Mouse (Mus musculus) layer of hippocampus, postnatal 25 days (tissue): ENCODE measurements around the gene Pbx2. TPM values are rescaled to one million over a fixed set of nuclear protein-coding genes. Genes with fewer than 3 reads are reported as not detected.

Experiments
- DNase-seq, 2 experiments: peaks; one replicate each; pipeline ENCODE4 v3.0.0; 2022; ENCODE audit warnings: mixed read lengths in 2 of 2, low spot score in 1 of 2; ENCODE audit errors: extremely low spot score in 1 of 2
- total RNA-seq, 2 experiments: library from RNA; stranded (reverse); gene quantifications; 2 replicates each; pipeline ENCODE4 v1.2.3; 2021

Pbx2 gene
- total RNA-seq, 2 experiments from 2014 or later: 55.8 to 61.5 TPM

- DNase-seq: no peak
These were observed 37.0 kb downstream of the Pbx2 start, which contains the start of gene Ppt2 for GRCm38 (mm10) chr17:34627943-34628643. Gene Ppt2 (minus strand): TSS chr17:34628510.

DNA sequence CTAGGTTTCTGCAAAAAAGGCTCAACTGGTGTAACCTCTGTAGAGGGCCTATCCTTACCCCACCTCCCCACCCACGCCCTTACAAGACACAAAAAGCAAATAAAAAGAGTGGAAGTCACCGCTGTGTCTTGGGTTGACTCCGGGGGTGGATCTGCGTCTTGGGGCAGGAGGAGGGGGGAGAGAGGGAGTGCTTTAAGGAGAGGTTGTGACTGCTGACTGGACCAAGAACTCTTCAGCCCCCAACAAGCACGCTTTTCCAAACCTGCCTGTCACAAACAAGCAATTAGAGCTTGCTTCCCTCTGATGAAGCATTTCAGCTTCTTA is 37.5 kb downstream of the Pbx2 start:
- no peak for DNase-seq

DNA sequence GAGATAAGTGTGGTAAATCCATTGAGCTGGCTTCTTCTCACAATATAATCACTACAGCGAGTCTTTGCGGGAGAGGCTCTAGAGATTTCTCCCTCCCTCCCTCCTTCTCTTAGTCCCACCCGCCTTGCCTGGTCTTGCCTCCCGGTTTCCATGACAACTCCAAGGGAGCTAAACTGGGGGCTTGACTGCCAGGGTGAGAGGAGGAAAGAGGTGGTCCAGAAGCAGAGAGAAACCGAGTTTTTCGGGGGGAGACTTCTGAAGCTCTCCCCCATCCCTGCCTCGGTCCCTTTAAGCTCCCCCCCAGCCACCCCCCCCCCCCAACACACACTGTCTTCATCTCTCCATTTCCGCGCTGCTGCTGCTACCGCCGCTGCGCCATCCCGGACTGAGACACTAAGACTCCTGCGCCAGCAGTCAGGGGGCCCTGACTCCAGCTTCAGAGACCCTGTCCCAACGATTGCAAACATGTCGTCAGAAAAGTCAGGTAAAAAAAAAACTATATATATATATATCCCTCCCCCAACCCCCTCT is 38.2 kb downstream of the Pbx2 start, which contains the start of gene Prrt1:
Prrt1 (plus strand) TSS at position 313 of the 531 bp plus-strand sequence.
- DNase-seq: no peak

GRCm38 (mm10) chr17:34629796-34630603 is 38.9 kb downstream of the Pbx2 start:
- no peak for DNase-seq

- DNase-seq: no peak
These were observed 39.8 kb downstream of the Pbx2 start for GRCm38 (mm10) chr17:34630761-34631301.

- no peak for DNase-seq
These were observed 40.6 kb downstream of the Pbx2 start for GRCm38 (mm10) chr17:34631647-34632046.

GRCm38 (mm10) chr17:34632261-34632691 is 41.2 kb downstream of the Pbx2 start:
- peak; percentile 74 to 80 for DNase-seq

DNA sequence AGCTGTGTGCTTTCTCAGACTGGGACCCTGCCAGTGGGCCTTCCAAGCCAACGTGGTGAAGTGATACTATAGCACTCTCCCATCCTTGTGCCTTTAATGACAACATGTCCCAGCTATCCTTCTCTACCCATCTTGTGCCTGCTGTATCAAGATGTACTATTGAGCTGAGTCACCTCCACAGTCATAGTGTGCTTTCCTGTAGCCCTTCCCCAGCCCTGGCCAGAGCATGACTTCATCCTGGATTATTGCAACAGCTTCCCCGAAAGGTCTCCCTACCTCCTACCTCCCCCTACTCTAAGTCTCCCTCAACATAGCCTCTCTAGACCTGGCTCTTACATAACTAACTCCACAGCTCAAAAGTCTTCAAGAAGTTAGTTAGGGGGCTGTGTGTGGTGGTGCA is 44.6 kb downstream of the Pbx2 start:
- no peak for DNase-seq

DNA sequence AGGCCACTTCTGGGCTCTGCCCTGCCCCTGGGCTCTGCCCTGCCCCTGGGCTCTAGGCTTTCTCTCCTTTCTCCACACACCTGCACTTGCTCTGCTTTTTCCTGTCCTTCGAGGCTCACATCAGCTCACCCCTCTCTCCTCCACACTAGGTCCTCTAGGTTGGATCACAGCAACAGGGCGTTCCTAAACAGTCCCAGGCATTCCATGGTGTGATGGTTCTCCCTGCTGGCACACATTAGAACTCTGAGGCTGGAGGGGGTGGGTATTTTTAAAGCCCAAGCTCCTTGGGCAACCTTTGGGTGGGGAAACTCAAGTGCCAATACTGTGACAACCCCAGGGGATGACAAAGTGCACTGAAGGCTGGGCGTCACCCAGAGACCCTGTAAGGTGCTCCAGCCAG is 46.4 kb downstream of the Pbx2 start:
- DNase-seq: no peak

GRCm38 (mm10) chr17:34639461-34640255 is 48.6 kb downstream of the Pbx2 start:
- no peak for DNase-seq

- no peak for DNase-seq
These were observed 49.9 kb downstream of the Pbx2 start for GRCm38 (mm10) chr17:34640778-34641601.

GRCm38 (mm10) chr17:34641945-34642344 is 50.9 kb downstream of the Pbx2 start:
- DNase-seq: no peak

- DNase-seq: no peak
These were observed 52.3 kb downstream of the Pbx2 start for GRCm38 (mm10) chr17:34643379-34643778.

- DNase-seq: no peak
These were observed 52.9 kb downstream of the Pbx2 start for GRCm38 (mm10) chr17:34643944-34644343.

- peak; percentile 83 to 88 for DNase-seq
These were observed 53.5 kb downstream of the Pbx2 start, which contains the start of gene Fkbpl for GRCm38 (mm10) chr17:34644608-34645007. Gene Fkbpl (plus strand): TSS chr17:34644764.

DNA sequence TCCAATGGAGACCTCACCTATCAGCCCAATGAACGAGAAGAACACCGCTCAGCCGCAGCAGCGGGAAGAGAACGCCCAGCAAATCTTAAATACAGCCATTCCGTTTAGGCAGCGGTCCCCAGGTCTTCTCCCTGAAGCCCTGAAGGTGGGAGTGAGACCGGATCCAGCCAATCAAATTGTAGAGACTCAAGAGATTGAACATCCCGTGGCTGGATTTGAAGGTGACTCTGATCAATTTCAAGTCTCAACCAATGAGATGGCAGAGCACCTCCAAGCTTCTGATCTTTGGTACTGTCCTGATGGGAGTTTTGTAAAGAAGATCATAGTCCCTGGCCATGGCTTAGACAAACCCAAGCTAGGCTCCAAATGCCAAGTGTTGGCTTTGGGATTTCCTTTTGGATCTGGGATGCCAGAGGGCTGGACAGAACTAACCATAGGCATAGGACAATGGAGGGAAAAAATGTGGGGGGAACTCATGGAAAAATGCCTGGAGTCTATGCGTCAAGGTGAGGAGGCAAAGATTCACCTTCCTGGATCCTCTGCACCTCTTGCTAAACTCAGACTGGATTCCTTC is 54.3 kb downstream of the Pbx2 start:
- no peak for DNase-seq

DNA sequence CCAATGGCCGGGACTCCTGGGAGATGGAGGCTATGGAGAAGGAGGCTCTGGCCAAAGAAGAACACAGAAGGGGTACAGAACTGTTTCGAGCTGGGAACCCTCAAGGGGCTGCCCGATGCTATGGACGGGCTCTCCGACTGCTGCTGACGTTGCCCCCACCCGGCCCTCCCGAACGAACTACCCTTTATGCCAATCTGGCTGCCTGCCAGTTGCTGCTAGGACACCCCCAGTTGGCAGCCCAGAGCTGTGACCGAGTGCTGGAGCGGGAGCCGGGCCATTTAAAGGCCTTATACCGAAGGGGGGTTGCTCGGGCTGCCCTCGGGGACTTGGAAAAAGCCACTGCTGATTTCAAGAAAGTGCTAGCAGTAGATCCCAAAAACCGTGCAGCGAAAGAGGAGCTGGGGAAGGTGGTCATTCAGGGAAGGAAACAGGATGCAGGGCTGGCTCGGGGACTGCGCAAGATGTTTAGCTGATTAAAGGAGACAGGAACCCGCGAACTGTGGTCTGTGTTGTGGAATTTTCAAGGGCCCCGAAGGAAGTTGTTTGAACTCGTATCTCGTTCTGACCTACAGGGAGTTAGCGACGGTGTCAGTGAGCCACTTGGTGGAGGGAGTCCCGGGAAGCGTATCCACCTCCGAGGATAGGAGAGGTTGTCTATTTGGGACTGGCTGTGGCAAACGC is 54.9 kb downstream of the Pbx2 start:
- no peak for DNase-seq
